Mouse (Mus musculus) CH12.LX (cell line): ENCODE results near the gene Shank1.

Experiments used
- CTCF ChIP-seq, 2 experiments: IDR thresholded peaks in 1 of 2; conservative IDR thresholded peaks in 1 of 2; 2 replicates each; pipeline ENCODE4 v1.5.1; 2011 to 2012; ENCODE audit warnings: low read depth in 2 of 2, low read length in 2 of 2, improper control_type of control experiment in 1 of 2, inconsistent platforms in 1 of 2, mild to moderate bottlenecking in 1 of 2, moderate library complexity in 1 of 2
- E2F4 ChIP-seq: IDR thresholded peaks from 2 replicates; pipeline ENCODE4 v1.6.1; 2011; ENCODE audit warnings: low read depth, low read length, improper control_type of control experiment; ENCODE audit not compliant: insufficient replicate concordance
- ELF1 ChIP-seq: IDR thresholded peaks from 2 replicates; pipeline ENCODE4 v1.6.1; 2014; ENCODE audit warnings: low read depth, mild to moderate bottlenecking, inconsistent platforms, low read length, improper control_type of control experiment
- EP300 ChIP-seq: IDR thresholded peaks from 2 replicates; pipeline ENCODE4 v1.6.1; 2011; ENCODE audit warnings: low read length, improper control_type of control experiment
- POLR2A ChIP-seq: IDR thresholded peaks from 2 replicates; pipeline ENCODE4 v1.6.1; 2011; ENCODE audit warnings: low read depth, mild to moderate bottlenecking, improper control_type of control experiment, low read length
- SMC3 ChIP-seq: IDR thresholded peaks from 2 replicates; pipeline ENCODE4 v1.6.1; 2011; ENCODE audit warnings: low read depth, low read length, improper control_type of control experiment
- UBTF ChIP-seq: IDR thresholded peaks from 2 replicates; pipeline ENCODE4 v1.6.1; 2012; ENCODE audit warnings: low read depth, mild to moderate bottlenecking, inconsistent platforms, low read length, improper control_type of control experiment, moderate library complexity
- ZC3H11A ChIP-seq: IDR thresholded peaks from 2 replicates; pipeline ENCODE4 v1.6.1; 2012; ENCODE audit warnings: low read depth, mild to moderate bottlenecking, inconsistent platforms, low read length, improper control_type of control experiment
- ZNF384 ChIP-seq: IDR thresholded peaks from 2 replicates; pipeline ENCODE4 v1.6.1; 2012; ENCODE audit warnings: low read depth, low read length, improper control_type of control experiment, inconsistent platforms

DNA sequence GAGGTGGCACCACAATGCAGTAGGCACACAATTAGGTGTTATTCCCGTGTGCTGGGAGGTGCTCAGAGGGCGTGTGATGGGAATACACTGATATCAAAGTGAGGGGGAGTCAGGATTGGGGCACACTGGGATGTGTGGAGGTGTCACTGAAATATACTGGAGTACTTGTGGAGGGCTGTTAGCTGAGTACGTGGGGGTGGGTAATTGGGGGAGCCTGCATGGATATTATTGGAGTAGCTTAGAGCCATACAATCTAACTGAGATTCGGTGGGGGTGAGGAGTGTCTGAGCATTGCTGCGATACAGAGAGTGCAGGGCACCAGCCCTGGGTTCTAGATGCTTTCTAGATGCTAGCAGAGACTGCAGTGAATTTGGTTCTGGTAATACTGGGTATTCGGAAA lies 30.2 kb downstream of the Shank1 start:
- no peak for TF ChIP-seq CTCF (conservative IDR thresholded peaks at IDR 0.05 in 1 of 2, IDR thresholded peaks at IDR 0.05 in 1 of 2; ENCODE audit: low read depth in 2 of 2, low read length in 2 of 2)
- TF ChIP-seq SMC3: no peak
- TF ChIP-seq POLR2A: no peak
- no peak for TF ChIP-seq E2F4
- no peak for TF ChIP-seq ZNF384
- no peak for TF ChIP-seq ELF1
- TF ChIP-seq ZC3H11A: no peak
- no peak for TF ChIP-seq UBTF
- TF ChIP-seq EP300: no peak
